Mouse (Mus musculus) left cerebral cortex, postnatal 14 days (tissue): ENCODE data around the gene Macf1. TPM values are rescaled to one million over a fixed set of nuclear protein-coding genes. Genes with fewer than 3 reads are reported as not detected.
A peak's percentile ranks its signal among the peaks of the same experiment; 100 is the strongest.

Experiments
- DNase-seq, 2 experiments: peaks; one replicate each; pipeline ENCODE4 v3.0.0; 2021 to 2022; ENCODE audit warnings: low spot score in 2 of 2, mixed read lengths in 1 of 2
- intact Hi-C: fragments of 180-260 bp; cut with DNase I; formaldehyde crosslinking; loops from one replicate; pipeline ENCODE4 v1.15.1; 2025
- long read RNA-seq, 2 experiments: library from polyadenylated mRNA; stranded (forward); transcript quantifications; one replicate each; pipeline ENCODE4 v2.0.0; 2021
- total RNA-seq, 2 experiments: library from RNA; stranded (reverse); gene quantifications; 2 replicates each; pipeline ENCODE4 v1.2.3; 2021

The Macf1 gene
- 100 to 1,000 TPM; 211 to 227 TPM for total RNA-seq
- long read RNA-seq, experiment 1, partial matches to known transcripts, result 12 of 16 reads
- long read RNA-seq, experiment 1, other reads (novel, unspliced or antisense), result 4 of 16 reads
- long read RNA-seq, experiment 2, partial matches to known transcripts, result 10 of 15 reads
- long read RNA-seq, experiment 2, other reads (novel, unspliced or antisense), result 5 of 15 reads

- intact Hi-C loops, result no loop called here
- DNase-seq, result no peak
Measured at GRCm38 (mm10) chr4:123684260-123684659, at the start of gene Macf1. TSS of gene Macf1 (minus strand) at chr4:123684360.

GRCm38 (mm10) chr4:123733532-123733931 is 49.4 kb upstream of the Macf1 start:
- intact Hi-C loops, result no loop called here
- no peak for DNase-seq

- intact Hi-C loops, result no loop called here
- no peak for DNase-seq
Measured at GRCm38 (mm10) chr4:123732921-123733320, 48.8 kb upstream of the Macf1 start.

- intact Hi-C loops, result no loop called here
- DNase-seq, result no peak
Measured at GRCm38 (mm10) chr4:123732163-123732910, 48.2 kb upstream of the Macf1 start.

GRCm38 (mm10) chr4:123721761-123722160 is 37.6 kb upstream of the Macf1 start:
- no peak for DNase-seq
- intact Hi-C loops, result no loop called here

- intact Hi-C loops, result no loop called here
- no peak for DNase-seq
Measured at GRCm38 (mm10) chr4:123718434-123718780, 34.2 kb upstream of the Macf1 start.

GRCm38 (mm10) chr4:123717574-123718433 is 33.6 kb upstream of the Macf1 start, which contains the start of gene Ndufs5:
TSS of gene Ndufs5 (minus strand) at chr4:123718202.
- DNase-seq, result peak; percentile 98
- intact Hi-C loops, result no loop called here

GRCm38 (mm10) chr4:123712431-123712830 is 28.3 kb upstream of the Macf1 start:
- intact Hi-C loops, result no loop called here
- no peak for DNase-seq

GRCm38 (mm10) chr4:123707340-123707739 is 23.2 kb upstream of the Macf1 start:
- intact Hi-C loops, result no loop called here

GRCm38 (mm10) chr4:123705340-123705739 is 21.2 kb upstream of the Macf1 start:
- intact Hi-C loops, result no loop called here
- no peak for DNase-seq

More at GRCm38 (mm10) chr4:123707340-123707739, 23.2 kb upstream of the Macf1 start:
- DNase-seq, result no peak

GRCm38 (mm10) chr4:123693384-123693783 is 9.2 kb upstream of the Macf1 start:
- intact Hi-C loops, result no loop called here
- no peak for DNase-seq

- intact Hi-C loops, result no loop called here
- no peak for DNase-seq
Measured at GRCm38 (mm10) chr4:123692071-123692470, 7.9 kb upstream of the Macf1 start.

- no peak for DNase-seq
- intact Hi-C loops, result no loop called here
Measured at GRCm38 (mm10) chr4:123690311-123690710, 6.2 kb upstream of the Macf1 start.

GRCm38 (mm10) chr4:123687025-123687781 is 3.0 kb upstream of the Macf1 start:
- intact Hi-C loops, result loop anchor here (5.0 kb wide), 1 partner anchor 60 kb away; no protein-coding TSS in a partner anchor
- DNase-seq, result peak in 1 of 2 experiments; percentile 17

- intact Hi-C loops, result loop anchor here (5.0 kb wide), 1 partner anchor 61 kb away; no protein-coding TSS in a partner anchor
- peak in 1 of 2 experiments; percentile 18 for DNase-seq
Measured at GRCm38 (mm10) chr4:123686368-123687024, 2.3 kb upstream of the Macf1 start.

- peak in 1 of 2 experiments; percentile 6 for DNase-seq
- intact Hi-C loops, result loop anchor here (5.0 kb wide), 1 partner anchor 62 kb away; no protein-coding TSS in a partner anchor
Measured at GRCm38 (mm10) chr4:123685506-123686242, 1.5 kb upstream of the Macf1 start.

GRCm38 (mm10) chr4:123685046-123685445 is 886 bp upstream of the Macf1 start:
- intact Hi-C loops, result loop anchor here (5.0 kb wide), 1 partner anchor 62 kb away; no protein-coding TSS in a partner anchor
- peak in 1 of 2 experiments; percentile 38 for DNase-seq

- intact Hi-C loops, result no loop called here
Measured at GRCm38 (mm10) chr4:123682291-123682690, 1.9 kb downstream of the Macf1 start.

More at GRCm38 (mm10) chr4:123682291-123682690, 1.9 kb downstream of the Macf1 start:
- no peak for DNase-seq
